Mouse (Mus musculus) myocyte (in vitro differentiated cells): ENCODE results near the gene Kif13a. TPM values are rescaled to one million over a fixed set of nuclear protein-coding genes. Genes with fewer than 3 reads are reported as not detected.

ENCODE experiments used
- H3K27me3 ChIP-seq: one replicate; pipeline ENCODE4 v1.6.1; 2011; ENCODE audit not compliant: control insufficient read depth, insufficient read depth, insufficient read length
- H3K36me3 ChIP-seq: one replicate; pipeline ENCODE4 v1.6.1; 2011; ENCODE audit not compliant: control insufficient read depth, insufficient read depth
- H3K4me2 ChIP-seq: one replicate; pipeline ENCODE4 v1.6.1; 2011; ENCODE audit warnings: low read depth, control low read depth
- H3K4me3 ChIP-seq: one replicate; pipeline ENCODE4 v1.5.1; 2011; ENCODE audit warnings: mild to moderate bottlenecking, control low read depth, moderate library complexity
- H3K79me2 ChIP-seq: one replicate; pipeline ENCODE4 v1.6.1; 2011; ENCODE audit not compliant: control insufficient read depth, insufficient read depth
- H3ac ChIP-seq: one replicate; pipeline ENCODE4 v1.6.1; 2011; ENCODE audit not compliant: control insufficient read depth, insufficient read length
- CEBPB ChIP-seq: IDR thresholded peaks from 2 replicates; pipeline ENCODE4 v1.6.1; 2011; ENCODE audit warnings: mild to moderate bottlenecking, moderate library complexity; ENCODE audit not compliant: poor library complexity, insufficient read depth, severe bottlenecking
- E2F4 ChIP-seq: IDR thresholded peaks from one replicate; pipeline ENCODE4 v1.6.1; 2011; ENCODE audit warnings: mild to moderate bottlenecking, control low read depth, moderate library complexity; ENCODE audit not compliant: insufficient read depth
- MAX ChIP-seq: IDR thresholded peaks from one replicate; pipeline ENCODE4 v1.6.1; 2011; ENCODE audit warnings: low read depth, mild to moderate bottlenecking, control low read depth
- MYOD1 ChIP-seq, 3 experiments: IDR thresholded peaks; one replicate each; pipeline ENCODE4 v1.6.1; 2011; ENCODE audit warnings: control low read depth in 2 of 3, low read depth in 2 of 3, mild to moderate bottlenecking in 2 of 3, moderate library complexity in 1 of 3; ENCODE audit not compliant: insufficient read length in 2 of 3, control insufficient read depth in 1 of 3
- MYOG ChIP-seq, 3 experiments: IDR thresholded peaks; one replicate each; pipeline ENCODE4 v1.6.1; 2011; ENCODE audit warnings: control low read depth in 2 of 3, low read depth in 2 of 3, mild to moderate bottlenecking in 2 of 3; ENCODE audit not compliant: insufficient read length in 2 of 3, control insufficient read depth in 1 of 3, insufficient read depth in 1 of 3
- POLR2A ChIP-seq: IDR thresholded peaks from one replicate; pipeline ENCODE4 v1.6.1; 2011; ENCODE audit warnings: low read depth, mild to moderate bottlenecking, control low read depth, moderate library complexity; ENCODE audit not compliant: insufficient read length
- POLR2AphosphoS2 ChIP-seq: IDR thresholded peaks from one replicate; pipeline ENCODE4 v1.6.1; 2011; ENCODE audit warnings: low read depth, control low read depth; ENCODE audit not compliant: insufficient read length
- REST ChIP-seq: IDR thresholded peaks from one replicate; pipeline ENCODE4 v1.6.1; 2011; ENCODE audit warnings: mild to moderate bottlenecking, control low read depth, moderate library complexity; ENCODE audit not compliant: insufficient read depth, insufficient read length
- SRF ChIP-seq: IDR thresholded peaks from one replicate; pipeline ENCODE4 v1.6.1; 2011; ENCODE audit warnings: low read depth; ENCODE audit not compliant: control insufficient read depth, insufficient read length
- TCF12 ChIP-seq: IDR thresholded peaks from one replicate; pipeline ENCODE4 v1.6.1; 2011; ENCODE audit warnings: mild to moderate bottlenecking, control low read depth; ENCODE audit not compliant: poor library complexity, insufficient read depth, severe bottlenecking
- TCF3 ChIP-seq: IDR thresholded peaks from one replicate; pipeline ENCODE4 v1.6.1; 2011; ENCODE audit warnings: low read depth, control low read depth; ENCODE audit not compliant: insufficient read length
- USF1 ChIP-seq: IDR thresholded peaks from one replicate; pipeline ENCODE4 v1.6.1; 2011; ENCODE audit warnings: low read depth, mild to moderate bottlenecking, control low read depth, moderate library complexity
- polyA plus RNA-seq: library from polyadenylated mRNA; unstranded; fragments of >200 nt; fragmentation: generic; extraction: Trizol; gene quantifications from one replicate; pipeline ENCODE4 v1.2.1, GENCODE M21; 2012; ENCODE audit warnings: missing spikeins

Kif13a gene
- polyA plus RNA-seq, 1 experiment, result 15.4 TPM

- no peak overlapping the region for H3K4me3 ChIP-seq
- no peak for TF ChIP-seq POLR2A
- no peak for TF ChIP-seq POLR2AphosphoS2
- no peak for TF ChIP-seq SRF
- no peak for TF ChIP-seq MAX
- no peak for TF ChIP-seq MYOG (IDR thresholded peaks at IDR 0.05; ENCODE audit: control insufficient read depth in 1 of 3, insufficient read depth in 1 of 3, insufficient read length in 2 of 3, low read depth in 2 of 3)
- no peak for TF ChIP-seq MYOD1 (IDR thresholded peaks at IDR 0.05; ENCODE audit: control insufficient read depth in 1 of 3, insufficient read length in 2 of 3, low read depth in 2 of 3)
- TF ChIP-seq CEBPB, result no peak
- no peaks in the 10 kb centered on the region for H3K36me3 ChIP-seq
- no peak overlapping the region for H3ac ChIP-seq
- H3K4me2 ChIP-seq, result no peak overlapping the region
- no peaks in the 10 kb centered on the region for H3K27me3 ChIP-seq
- H3K79me2 ChIP-seq, result no peaks in the 10 kb centered on the region
Observed at GRCm38 (mm10) chr13:46859876-46860275, 69.8 kb downstream of the Kif13a start.

- H3K79me2 ChIP-seq, result no peaks in the 10 kb centered on the region
- H3K4me3 ChIP-seq, result no peak overlapping the region
- no peaks in the 10 kb centered on the region for H3K27me3 ChIP-seq
- TF ChIP-seq TCF12 (no peak), CEBPB (no peak), E2F4 (no peak), SRF (no peak), TCF3 (no peak), MYOD1 (IDR thresholded peaks at IDR 0.05; ENCODE audit: control insufficient read depth in 1 of 3, insufficient read length in 2 of 3, low read depth in 2 of 3) (no peak), MYOG (IDR thresholded peaks at IDR 0.05; ENCODE audit: control insufficient read depth in 1 of 3, insufficient read depth in 1 of 3, insufficient read length in 2 of 3, low read depth in 2 of 3) (no peak), MAX (no peak), REST (no peak)
- no peak overlapping the region for H3K4me2 ChIP-seq
- no peaks in the 10 kb centered on the region for H3K36me3 ChIP-seq
- H3ac ChIP-seq, result no peak overlapping the region
Observed at GRCm38 (mm10) chr13:46859173-46859572, 70.5 kb downstream of the Kif13a start.

GRCm38 (mm10) chr13:46858835-46859152 is 70.9 kb downstream of the Kif13a start:
- Histone ChIP-seq H3K79me2 (no peaks in the 10 kb centered on the region), H3K36me3 (no peaks in the 10 kb centered on the region), H3K27me3 (no peaks in the 10 kb centered on the region), H3ac (no peak overlapping the region), H3K4me2 (no peak overlapping the region), H3K4me3 (no peak overlapping the region)
- TF ChIP-seq POLR2AphosphoS2 (no peak), POLR2A (no peak), USF1 (no peak), REST (no peak), MYOD1 (IDR thresholded peaks at IDR 0.05; ENCODE audit: control insufficient read depth in 1 of 3, insufficient read length in 2 of 3, low read depth in 2 of 3) (no peak)

GRCm38 (mm10) chr13:46858143-46858834 is 71.4 kb downstream of the Kif13a start:
- Histone ChIP-seq H3ac (no peak overlapping the region), H3K4me2 (no peak overlapping the region), H3K79me2 (no peaks in the 10 kb centered on the region), H3K4me3 (no peak overlapping the region), H3K27me3 (no peaks in the 10 kb centered on the region), H3K36me3 (no peaks in the 10 kb centered on the region)
- TF ChIP-seq MYOD1 (IDR thresholded peaks at IDR 0.05; ENCODE audit: control insufficient read depth in 1 of 3, insufficient read length in 2 of 3, low read depth in 2 of 3) (peak in 2 of 3 experiments; percentile 45 to 53), CEBPB (peak; percentile 34; the same call in 1 of the 2 replicates), POLR2AphosphoS2 (no peak), MYOG (IDR thresholded peaks at IDR 0.05; ENCODE audit: control insufficient read depth in 1 of 3, insufficient read depth in 1 of 3, insufficient read length in 2 of 3, low read depth in 2 of 3) (peak in 2 of 3 experiments; percentile 36 to 58)

GRCm38 (mm10) chr13:46854456-46854855 is 75.2 kb downstream of the Kif13a start:
- no peak overlapping the region for H3ac ChIP-seq
- H3K27me3 ChIP-seq, result no peaks in the 10 kb centered on the region
- no peak for TF ChIP-seq TCF3
- no peak for TF ChIP-seq E2F4
- H3K4me3 ChIP-seq, result no peak overlapping the region
- H3K36me3 ChIP-seq, result no peaks in the 10 kb centered on the region
- H3K79me2 ChIP-seq, result no peaks in the 10 kb centered on the region
- no peak overlapping the region for H3K4me2 ChIP-seq

GRCm38 (mm10) chr13:46852470-46852869 is 77.2 kb downstream of the Kif13a start:
- H3K79me2 ChIP-seq, result no peaks in the 10 kb centered on the region
- TF ChIP-seq CEBPB (no peak), E2F4 (no peak), MYOG (IDR thresholded peaks at IDR 0.05; ENCODE audit: control insufficient read depth in 1 of 3, insufficient read depth in 1 of 3, insufficient read length in 2 of 3, low read depth in 2 of 3) (no peak), MAX (no peak), SRF (no peak)
- no peaks in the 10 kb centered on the region for H3K36me3 ChIP-seq
- H3K4me3 ChIP-seq, result no peak overlapping the region
- H3ac ChIP-seq, result no peak overlapping the region
- H3K4me2 ChIP-seq, result no peak overlapping the region
- no peaks in the 10 kb centered on the region for H3K27me3 ChIP-seq
